Mouse (Mus musculus) adrenal gland, postnatal 10 days (tissue): ENCODE data around the gene Gm8773. TPM values are rescaled to one million over a fixed set of nuclear protein-coding genes. Genes with fewer than 3 reads are reported as not detected.

Experiments
- DNase-seq: peaks from one replicate; pipeline ENCODE4 v3.0.0; 2021; ENCODE audit warnings: mixed read lengths
- long read RNA-seq, 2 experiments: library from polyadenylated mRNA; stranded (forward); transcript quantifications; one replicate each; pipeline ENCODE4 v2.0.0; 2021
- total RNA-seq, 2 experiments: library from RNA; stranded (reverse); gene quantifications; 2 replicates each; pipeline ENCODE4 v1.2.3; 2021

The Gm8773 gene
- total RNA-seq, result under 1 TPM; 0.30 to 0.36 TPM
- long read RNA-seq, experiment 1, result 0 reads
- long read RNA-seq, experiment 2, result 0 reads

GRCm38 (mm10) chr5:5573749-5574317, at the start of gene Gm8773:
Gene Gm8773, plus strand, starts transcription at chr5:5573799.
- peak; percentile 10 for DNase-seq

DNA sequence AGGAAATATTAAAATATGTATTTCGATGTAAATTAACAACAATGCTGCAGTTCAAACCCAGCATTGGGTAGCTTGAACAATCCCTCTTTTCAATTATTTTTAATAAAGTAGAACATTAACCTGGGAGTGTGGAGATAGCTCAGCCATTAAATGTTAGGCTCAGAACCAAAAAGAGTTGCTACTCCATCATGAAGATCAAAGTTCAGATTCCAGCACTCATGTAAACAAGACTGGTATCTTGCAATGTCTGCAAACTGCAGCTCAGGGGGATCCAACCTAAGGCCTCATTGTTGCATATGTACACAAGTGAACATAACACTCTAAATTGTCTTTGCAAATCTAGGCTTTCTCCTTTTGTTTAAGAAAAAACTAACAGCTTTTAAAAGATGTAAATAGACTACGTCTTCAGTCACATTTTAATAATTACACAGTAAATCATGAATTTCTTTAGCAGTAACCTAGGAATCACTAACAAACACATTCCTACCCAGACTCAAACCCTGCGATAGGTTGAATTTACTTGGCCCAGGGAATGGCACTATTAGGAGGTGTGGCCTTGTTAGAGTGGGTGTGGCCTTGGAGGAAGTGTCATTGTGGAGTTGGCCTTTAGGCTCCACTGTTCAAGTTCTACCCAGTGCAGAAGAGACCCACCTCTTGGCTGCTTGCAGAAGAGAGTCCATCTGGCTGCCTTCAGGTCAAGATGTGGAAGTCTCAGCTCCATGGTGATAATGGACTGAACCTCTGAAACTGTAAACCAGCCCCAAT, 39.8 kb upstream of the Gm8773 start:
- no peak for DNase-seq

- no peak for DNase-seq
Measured at GRCm38 (mm10) chr5:5536131-5536530, 37.5 kb upstream of the Gm8773 start.

- no peak for DNase-seq
Measured at GRCm38 (mm10) chr5:5539771-5540170, 33.8 kb upstream of the Gm8773 start.

DNA sequence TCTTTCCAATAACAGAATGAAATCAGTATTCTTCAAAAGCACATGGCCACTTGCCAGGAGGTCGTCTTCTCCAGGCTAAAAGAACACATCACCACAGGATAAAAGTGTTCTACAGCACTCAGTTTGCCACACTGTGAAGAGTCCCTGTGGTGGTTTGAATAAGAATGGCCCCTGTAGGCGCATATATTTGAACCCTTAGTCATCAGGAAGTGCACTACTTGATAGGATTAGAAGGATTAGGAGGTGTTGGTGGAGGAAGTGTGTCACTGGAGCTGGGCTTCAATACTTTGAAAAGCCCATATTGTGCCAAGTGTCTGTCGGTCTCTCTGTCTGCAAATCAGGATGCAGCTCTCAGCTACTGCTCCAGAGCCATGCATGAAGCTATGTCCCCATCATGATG, 33.2 kb upstream of the Gm8773 start:
- no peak for DNase-seq

DNA sequence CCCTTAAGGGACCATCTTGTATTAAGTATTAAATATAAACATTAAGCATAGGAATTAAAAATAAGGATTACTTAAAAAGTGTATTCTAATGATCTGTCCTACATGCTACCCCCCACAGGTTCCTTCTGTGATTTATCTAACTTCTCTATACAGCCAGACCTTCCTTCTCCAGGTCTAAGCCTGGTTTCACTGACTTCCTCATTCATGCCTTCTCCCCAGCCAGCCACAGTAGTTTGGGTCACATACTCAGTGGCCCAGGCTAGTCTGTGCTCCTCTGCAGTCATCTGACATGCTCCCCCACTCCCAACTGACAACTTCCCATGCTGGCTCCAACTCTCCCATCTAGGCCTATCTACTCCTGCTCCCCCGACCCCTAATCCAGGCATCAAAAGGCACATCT, 22.5 kb upstream of the Gm8773 start:
- DNase-seq, result no peak

GRCm38 (mm10) chr5:5559079-5559740, 14.4 kb upstream of the Gm8773 start, which contains the start of gene Gtpbp10:
Gene Gtpbp10, minus strand, starts transcription at chr5:5559538.
- peak; percentile 96 for DNase-seq

DNA sequence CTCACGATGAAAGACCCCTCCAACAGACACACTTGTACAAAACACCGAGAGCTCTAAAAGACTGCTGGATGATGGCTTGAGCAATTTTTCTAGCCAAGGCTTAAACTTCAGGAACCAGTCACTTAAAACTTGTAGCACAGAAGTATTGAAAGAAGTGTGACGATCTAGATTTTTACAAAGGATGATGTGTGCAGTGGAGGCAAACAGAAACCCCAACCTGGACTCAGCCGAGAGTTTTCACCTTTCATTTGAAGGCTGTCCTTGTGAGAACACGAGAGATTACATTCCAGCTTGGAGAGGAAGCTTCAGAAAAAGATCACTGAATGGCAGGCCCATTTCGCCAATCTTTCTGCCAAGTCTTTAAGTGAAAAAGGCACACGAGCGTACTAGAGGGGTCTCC, 13.8 kb upstream of the Gm8773 start:
- DNase-seq, result no peak

DNA sequence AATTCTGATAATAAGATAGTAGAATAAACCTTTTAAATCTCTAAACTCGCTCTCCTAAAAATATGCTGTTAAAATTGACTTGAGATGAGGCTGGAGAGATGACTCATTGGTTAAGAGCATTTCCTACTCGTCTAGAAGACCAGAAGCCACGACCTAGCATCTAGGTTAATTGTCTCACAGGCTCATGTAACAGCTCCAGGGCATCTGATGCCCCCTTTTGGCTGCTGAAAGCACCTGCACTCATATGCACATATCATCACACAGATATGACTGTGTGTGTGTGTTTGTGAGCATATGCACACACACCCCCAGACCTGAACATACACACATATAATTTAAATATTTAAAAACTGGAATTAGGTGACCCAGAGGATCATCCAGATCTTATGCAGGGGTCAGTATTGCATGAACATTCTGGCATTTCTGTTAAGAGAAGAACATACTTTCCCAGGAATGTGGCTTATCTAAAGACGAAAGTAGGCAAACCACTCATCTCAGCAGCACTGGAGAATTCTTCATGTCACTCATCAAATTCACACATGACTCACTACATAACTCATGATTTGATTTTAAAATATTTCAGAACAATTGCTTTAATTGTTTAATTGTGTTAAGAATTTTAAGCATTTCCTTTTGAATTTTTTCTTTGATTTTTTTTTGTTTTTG, 12.4 kb upstream of the Gm8773 start:
- DNase-seq, result no peak

GRCm38 (mm10) chr5:5562435-5562834, 11.2 kb upstream of the Gm8773 start:
- DNase-seq, result no peak

DNA sequence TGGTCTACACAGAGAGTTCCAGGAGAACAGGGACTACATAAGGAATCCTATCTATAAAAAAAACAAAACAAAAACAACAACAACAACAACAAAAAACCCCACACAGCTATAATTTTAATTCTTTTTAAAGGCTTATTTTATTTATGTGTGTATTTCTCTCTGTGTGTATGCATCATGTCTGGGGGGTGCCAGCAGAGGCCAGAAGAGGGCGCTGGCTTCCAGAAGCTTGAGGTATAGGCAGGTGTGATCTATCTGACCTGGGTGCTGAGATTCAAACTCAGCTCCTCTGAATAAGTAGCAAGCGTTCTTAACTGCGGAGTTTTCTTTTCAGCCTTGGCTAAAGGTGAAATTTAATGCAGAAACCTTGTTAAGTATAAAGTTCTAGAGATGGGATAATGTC, 14.1 kb downstream of the Gm8773 start:
- no peak for DNase-seq

DNA sequence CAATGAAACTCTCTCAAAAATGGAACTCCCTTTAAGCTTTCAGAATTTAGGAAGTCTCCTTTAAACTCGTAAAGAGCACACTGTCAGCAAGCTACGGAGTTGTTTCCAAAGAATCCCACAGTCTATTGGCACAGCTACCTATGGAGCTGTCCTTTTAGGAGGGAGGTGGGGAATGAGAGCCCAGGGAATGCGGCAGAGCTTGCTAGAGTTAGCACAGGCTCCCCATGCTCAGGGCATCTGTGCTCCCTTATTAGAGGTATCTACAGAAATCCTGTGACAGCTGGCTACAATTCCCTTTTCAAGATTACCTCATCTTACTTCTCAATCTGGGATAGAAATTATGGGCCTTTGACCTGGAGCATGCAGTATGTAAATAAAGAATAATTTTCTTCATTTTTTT, 36.9 kb downstream of the Gm8773 start:
- no peak for DNase-seq

DNA sequence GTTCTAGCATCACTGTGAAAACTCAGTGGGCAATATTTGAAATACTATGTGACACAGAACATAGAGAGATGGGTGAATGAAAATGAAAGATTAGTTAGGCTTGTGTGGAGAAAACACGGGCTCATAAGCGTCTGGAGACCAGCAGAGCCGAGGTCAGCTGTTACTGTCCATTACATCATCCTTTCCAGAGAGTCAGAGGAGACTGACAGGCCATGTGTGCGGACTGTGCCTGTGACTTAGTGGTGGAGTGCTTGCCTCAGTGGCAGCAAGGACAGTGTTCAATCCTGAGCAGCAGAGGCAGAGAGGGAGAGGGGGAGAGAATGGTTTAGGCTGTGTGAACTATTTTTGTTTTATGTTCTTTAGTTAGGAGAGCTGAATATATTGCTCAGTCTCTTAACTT, 44.7 kb downstream of the Gm8773 start:
- no peak for DNase-seq

- no peak for DNase-seq
Measured at GRCm38 (mm10) chr5:5625491-5625890, 51.9 kb downstream of the Gm8773 start.

Other genes with a start within 250 kb of the Gm8773 start
- gene Cdk14, start 153.5 kb upstream of the Gm8773 start, total RNA-seq, result 10 to 100 TPM; 17.8 to 21.9 TPM
- gene 1700015F17Rik, start 94.7 kb upstream of the Gm8773 start, total RNA-seq, result not detected
- 10 to 100 TPM; 23.6 to 25.3 TPM for gene Cldn12, start 58.8 kb upstream of the Gm8773 start, total RNA-seq
- gene Gtpbp10, start 14.3 kb upstream of the Gm8773 start, total RNA-seq, result 10 to 100 TPM; 14.9 to 16.7 TPM
- 1 to 10 TPM; 2.6 to 5.0 TPM for gene Cfap69, start 90.4 kb downstream of the Gm8773 start, total RNA-seq
- 10 to 100 TPM; 23.8 to 24.2 TPM for gene Steap2, start 120.8 kb downstream of the Gm8773 start, total RNA-seq
- 10 to 100 TPM; 18.5 to 20.1 TPM for gene Steap1, start 175.5 kb downstream of the Gm8773 start, total RNA-seq